Mouse (Mus musculus) CH12.LX (cell line): Measurements from ENCODE around the gene Adam12. TPM values are rescaled to one million over a fixed set of nuclear protein-coding genes. Genes with fewer than 3 reads are reported as not detected.

ENCODE experiments used
- DNase-seq: peaks from one replicate; pipeline ENCODE4 v3.0.0-alpha.2; 2013; ENCODE audit errors: extremely low read depth
- H3K27ac ChIP-seq: 2 replicates; pipeline ENCODE4 v1.5.1; 2012; ENCODE audit warnings: low read depth, mild to moderate bottlenecking, control low read depth, moderate library complexity; ENCODE audit not compliant: insufficient read depth
- H3K27me3 ChIP-seq: replicated peaks from 2 replicates; pipeline ENCODE3; 2012; ENCODE audit warnings: inconsistent platforms
- H3K36me3 ChIP-seq, 2 experiments: replicated peaks in 1 of 2; 2 replicates each; pipeline versions ENCODE3 to v1.6.1; 2012; ENCODE audit warnings: inconsistent platforms in 1 of 2, low read length in 1 of 2, mild to moderate bottlenecking in 1 of 2, mixed read lengths in 1 of 2, moderate library complexity in 1 of 2; ENCODE audit not compliant: control insufficient read depth in 1 of 2, insufficient read depth in 1 of 2
- H3K4me1 ChIP-seq, 2 experiments: 2 replicates each; pipeline ENCODE4 v1.6.1; 2012; ENCODE audit warnings: inconsistent platforms in 1 of 2, moderate library complexity in 1 of 2; ENCODE audit not compliant: insufficient read depth in 2 of 2, control insufficient read depth in 1 of 2
- H3K4me2 ChIP-seq: 2 replicates; pipeline ENCODE4 v1.6.1; 2012; ENCODE audit warnings: low read depth, mild to moderate bottlenecking, control low read depth; ENCODE audit not compliant: poor library complexity, insufficient read depth, severe bottlenecking
- H3K4me3 ChIP-seq, 3 experiments: fragments of 150-350 bp in 1 of 3; sonication (generic) in 1 of 3; replicated peaks in 1 of 3; 2 replicates each; pipeline versions ENCODE3 to v1.5.1; 2011 to 2012; ENCODE audit warnings: low read depth in 2 of 3, low read length in 2 of 3, mild to moderate bottlenecking in 2 of 3, moderate library complexity in 2 of 3, control low read depth in 1 of 3, improper control_type of control experiment in 1 of 3, inconsistent platforms in 1 of 3, mixed read lengths in 1 of 3; ENCODE audit not compliant: poor library complexity in 1 of 3
- H3K79me2 ChIP-seq: replicated peaks from 2 replicates; pipeline ENCODE4 v1.6.1; 2012; ENCODE audit warnings: mild to moderate bottlenecking, moderate library complexity; ENCODE audit not compliant: control insufficient read depth, poor library complexity, insufficient read depth, severe bottlenecking; ENCODE audit errors: extremely low read depth
- H3K9ac ChIP-seq: 2 replicates; pipeline ENCODE4 v1.6.1; 2012; ENCODE audit warnings: low read depth, mild to moderate bottlenecking, control low read depth, moderate library complexity; ENCODE audit not compliant: insufficient read depth
- H3K9me3 ChIP-seq: replicated peaks from 2 replicates; pipeline ENCODE3; 2012; ENCODE audit warnings: low read length, inconsistent platforms, mixed read lengths
- CHD2 ChIP-seq: IDR thresholded peaks from 2 replicates; pipeline ENCODE4 v1.6.1; 2011; ENCODE audit warnings: low read length, improper control_type of control experiment
- CTCF ChIP-seq, 2 experiments: IDR thresholded peaks in 1 of 2; conservative IDR thresholded peaks in 1 of 2; 2 replicates each; pipeline ENCODE4 v1.5.1; 2011 to 2012; ENCODE audit warnings: low read depth in 2 of 2, low read length in 2 of 2, improper control_type of control experiment in 1 of 2, inconsistent platforms in 1 of 2, mild to moderate bottlenecking in 1 of 2, moderate library complexity in 1 of 2
- MAFK ChIP-seq: IDR thresholded peaks from 2 replicates; pipeline ENCODE4 v1.6.1; 2011; ENCODE audit warnings: low read length, improper control_type of control experiment; ENCODE audit not compliant: insufficient replicate concordance
- MYC ChIP-seq: IDR thresholded peaks from 2 replicates; pipeline ENCODE4 v1.6.1; 2011; ENCODE audit warnings: low read depth, mild to moderate bottlenecking, improper control_type of control experiment, low read length
- RAD21 ChIP-seq: IDR thresholded peaks from 2 replicates; pipeline ENCODE4 v1.6.1; 2011; ENCODE audit warnings: low read depth, mild to moderate bottlenecking, low read length, improper control_type of control experiment, moderate library complexity
- SMC3 ChIP-seq: IDR thresholded peaks from 2 replicates; pipeline ENCODE4 v1.6.1; 2011; ENCODE audit warnings: low read depth, low read length, improper control_type of control experiment
- USF1 ChIP-seq: IDR thresholded peaks from 2 replicates; pipeline ENCODE4 v1.6.1; 2014; ENCODE audit warnings: low read depth, mild to moderate bottlenecking, inconsistent platforms, low read length, improper control_type of control experiment
- ZC3H11A ChIP-seq: IDR thresholded peaks from 2 replicates; pipeline ENCODE4 v1.6.1; 2012; ENCODE audit warnings: low read depth, mild to moderate bottlenecking, inconsistent platforms, low read length, improper control_type of control experiment
- ZMIZ1 ChIP-seq: IDR thresholded peaks from 2 replicates; pipeline ENCODE4 v1.6.1; 2012; ENCODE audit warnings: low read depth, mild to moderate bottlenecking, inconsistent platforms, low read length, improper control_type of control experiment
- dilution Hi-C: fragments of 300-500 bp; cut with MboI; formaldehyde crosslinking; loops from 2 replicates; pipeline ENCODE4 v1.14.3; 2020; ENCODE audit warnings: low sequenced_read_pairs; ENCODE audit not compliant: extremely low pct_unique_long_range_greater_than_20kb, extremely low pct_ligation_motif_present
- in situ Hi-C: fragments of 300-500 bp; cut with MboI; formaldehyde crosslinking; loops from 3 replicates; pipeline ENCODE4 v1.14.3; 2019; ENCODE audit warnings: low sequenced_read_pairs, low pct_ligation_motif_present, low pct_unique_long_range_greater_than_20kb, mixed read lengths
- polyA plus RNA-seq: library from polyadenylated mRNA; unstranded; fragments of >175 nt; gene quantifications from 2 replicates; pipeline ENCODE4 v1.2.1, GENCODE M21; 2012; ENCODE audit warnings: low read depth; ENCODE audit not compliant: insufficient read length
- total RNA-seq, 2 experiments: library from RNA; depleted of rRNA; stranded (reverse); fragments of 300-350 nt in 1 of 2; fragments of >200 nt in 1 of 2; gene quantifications; 2 replicates each; pipeline ENCODE4 v1.2.3; 2012 to 2014

Adam12 gene
- total and polyA plus RNA-seq, 3 experiments, result not detected

- no peak overlapping the region for H3K4me2 ChIP-seq
- peaks cover 17% of the 10 kb centered on the region for H3K27me3 ChIP-seq
- H3K79me2 ChIP-seq, result no peaks in the 10 kb centered on the region
- DNase-seq, result no peak
- H3K36me3 ChIP-seq, result no peaks in the 10 kb centered on the region
- in situ Hi-C loops (loop anchor here (25.0 kb wide), 1 partner anchor 1628 kb away; no protein-coding TSS in a partner anchor), dilution Hi-C loops (no loop called here)
- H3K9ac ChIP-seq, result no peak overlapping the region
- H3K9me3 ChIP-seq, result peaks cover 6% of the 10 kb centered on the region
- no peak overlapping the region for H3K27ac ChIP-seq
- no peak for TF ChIP-seq ZC3H11A
- TF ChIP-seq, all 38 proteins: peak for 0
- no peaks in the 10 kb centered on the region for H3K4me1 ChIP-seq
- no peak overlapping the region for H3K4me3 ChIP-seq
Observed at GRCm38 (mm10) chr7:133859548-133859947, 372.4 kb downstream of the Adam12 start.

DNA sequence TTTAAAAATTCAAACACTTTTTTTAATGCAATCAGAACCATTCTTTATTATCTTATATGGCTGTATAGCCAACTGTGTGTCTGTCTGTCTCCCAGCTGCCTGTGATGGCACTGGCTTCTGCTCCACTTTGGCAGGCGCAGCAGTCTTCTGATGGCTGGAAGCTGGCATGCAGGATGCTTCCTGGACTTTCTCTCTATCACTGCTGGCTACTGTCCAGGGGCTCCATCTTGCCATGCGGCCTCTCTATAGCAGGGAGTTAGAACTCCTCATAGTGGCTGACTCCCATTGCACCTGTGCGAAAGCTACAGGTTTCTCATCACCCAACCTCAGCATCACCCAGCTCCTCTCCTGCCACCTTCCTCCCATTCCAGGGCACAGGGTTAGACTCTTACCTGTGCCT is 373.4 kb downstream of the Adam12 start:
- Histone ChIP-seq H3K4me1 (no peaks in the 10 kb centered on the region), H3K36me3 (no peaks in the 10 kb centered on the region)
- dilution Hi-C loops, result no loop called here

GRCm38 (mm10) chr7:133856278-133856677 is 375.7 kb downstream of the Adam12 start:
- in situ Hi-C loops, result loop anchor here (25.0 kb wide), 1 partner anchor 1631 kb away; no protein-coding TSS in a partner anchor
- TF ChIP-seq MAFK (no peak), SMC3 (peak; percentile 54), RAD21 (peak; percentile 87), CHD2 (no peak), CTCF (conservative IDR thresholded peaks at IDR 0.05 in 1 of 2, IDR thresholded peaks at IDR 0.05 in 1 of 2; ENCODE audit: low read depth in 2 of 2, low read length in 2 of 2) (peak; percentile 80 to 94)
- Histone ChIP-seq H3K9me3 (no peaks in the 10 kb centered on the region), H3K4me1 (no peaks in the 10 kb centered on the region), H3K27ac (no peak overlapping the region), H3K27me3 (peaks cover 42% of the 10 kb centered on the region), H3K79me2 (no peaks in the 10 kb centered on the region), H3K4me2 (no peak overlapping the region), H3K4me3 (no peak overlapping the region), H3K36me3 (no peaks in the 10 kb centered on the region), H3K9ac (no peak overlapping the region)
- dilution Hi-C loops, result no loop called here
- peak; percentile 53 for DNase-seq

More for the DNA sequence above, 373.4 kb downstream of the Adam12 start:
- peaks cover 6% of the 10 kb centered on the region for H3K9me3 ChIP-seq
- H3K4me3 ChIP-seq, result no peak overlapping the region
- no peak overlapping the region for H3K9ac ChIP-seq
- H3K27ac ChIP-seq, result no peak overlapping the region
- in situ Hi-C loops, result loop anchor here (25.0 kb wide), 1 partner anchor 1629 kb away; no protein-coding TSS in a partner anchor
- TF ChIP-seq USF1, result no peak
- TF ChIP-seq ZMIZ1, result no peak
- TF ChIP-seq MYC, result no peak
- H3K79me2 ChIP-seq, result no peaks in the 10 kb centered on the region
- DNase-seq, result no peak
- H3K27me3 ChIP-seq, result peaks cover 25% of the 10 kb centered on the region
- no peak overlapping the region for H3K4me2 ChIP-seq
